Mouse (Mus musculus): ENCODE results near the gene Platr17. TPM values are rescaled to one million over a fixed set of nuclear protein-coding genes. Genes with fewer than 3 reads are reported as not detected.
"Not testable (repeated sequence)": the region's sequence is repeated elsewhere in the genome, so short reads cannot be mapped to it uniquely, and the experiment has no call there.

Gene Platr17
- total RNA-seq, 4 experiments from 2014 or later, result not detected

DNA sequence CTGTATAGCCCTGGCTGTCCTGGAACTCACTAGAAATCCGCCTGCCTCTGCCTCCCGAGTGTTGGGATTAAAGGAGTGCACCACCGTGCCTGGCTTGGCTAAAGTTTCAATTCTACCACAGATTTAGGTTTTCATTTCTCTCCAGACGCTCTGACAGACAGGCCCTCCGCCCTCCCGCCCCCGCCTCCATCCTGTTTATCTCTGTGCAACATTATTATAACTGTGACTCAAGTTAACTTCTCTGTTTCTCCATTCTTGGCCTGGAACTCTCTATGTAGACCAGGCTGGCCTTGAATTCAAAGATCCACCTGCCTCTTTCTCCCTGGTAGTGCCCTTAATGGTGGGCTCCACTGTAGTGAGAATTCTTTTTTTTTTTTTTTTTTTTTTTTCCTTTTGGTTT, 2.4 kb upstream of the Platr17 start:
- DNase-seq (ENCODE audit: low spot score in 2 of 2), result no peak

GRCm38 (mm10) chr17:33903911-33904651, 854 bp upstream of the Platr17 start:
- not testable (repeated sequence) for DNase-seq (ENCODE audit: low spot score in 2 of 2)

- DNase-seq (ENCODE audit: low spot score in 2 of 2), result no peak
Measured at GRCm38 (mm10) chr17:33908331-33909076, 3.6 kb downstream of the Platr17 start.

GRCm38 (mm10) chr17:33909077-33909868, 4.3 kb downstream of the Platr17 start, which contains the start of gene Daxx:
Daxx (plus strand) TSS chr17:33909414.
- DNase-seq (ENCODE audit: low spot score in 2 of 2), result peak; percentile 97 to 98

DNA sequence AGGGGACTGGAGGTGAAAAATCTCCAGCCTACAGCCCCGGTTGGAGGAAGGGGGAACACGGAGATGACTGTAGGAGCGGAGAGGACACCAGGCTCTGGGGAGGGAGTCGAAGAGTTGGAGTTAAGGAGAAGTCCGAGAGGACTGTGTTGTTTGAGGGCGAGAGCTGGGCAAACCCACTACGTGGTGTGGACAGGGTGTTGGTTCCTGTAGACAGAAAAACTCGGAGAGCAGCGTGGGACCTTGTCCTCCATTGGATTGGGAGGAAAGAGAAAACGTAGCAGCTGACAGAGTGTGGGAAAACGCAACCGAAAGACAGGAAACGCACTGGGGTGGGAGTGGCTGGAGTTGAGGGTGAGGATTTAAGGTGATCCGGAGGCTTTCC, 4.9 kb downstream of the Platr17 start:
- no peak for DNase-seq (ENCODE audit: low spot score in 2 of 2)

DNA sequence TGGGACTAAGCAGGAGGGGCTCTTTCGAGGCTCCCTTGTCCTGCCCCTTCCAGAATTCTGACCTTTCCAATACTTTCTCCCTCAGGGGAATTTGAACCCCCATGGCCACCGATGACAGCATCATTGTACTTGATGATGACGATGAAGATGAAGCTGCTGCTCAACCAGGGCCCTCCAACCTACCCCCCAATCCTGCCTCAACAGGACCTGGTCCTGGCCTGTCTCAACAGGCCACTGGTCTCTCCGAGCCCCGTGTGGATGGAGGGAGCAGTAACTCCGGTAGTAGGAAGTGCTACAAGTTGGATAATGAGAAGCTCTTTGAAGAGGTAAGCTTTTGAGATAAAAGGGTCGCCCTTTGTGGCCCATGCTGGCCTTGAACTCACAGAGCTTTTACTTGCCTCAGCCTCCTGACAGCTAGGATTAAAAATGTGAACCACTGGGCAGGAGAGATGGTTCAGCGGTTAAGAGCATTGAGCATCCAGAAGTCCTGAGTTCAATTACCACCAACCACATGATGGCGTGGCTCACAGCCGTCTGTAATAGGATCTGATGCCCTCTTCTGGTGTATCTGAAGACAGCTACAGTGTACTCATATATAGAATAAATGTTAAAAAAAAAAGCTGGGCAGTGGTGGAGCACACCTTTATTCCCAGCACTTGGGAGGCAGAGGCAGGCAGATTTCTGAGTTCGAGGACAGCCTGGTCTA, 5.6 kb downstream of the Platr17 start:
- DNase-seq (ENCODE audit: low spot score in 2 of 2), result no peak

DNA sequence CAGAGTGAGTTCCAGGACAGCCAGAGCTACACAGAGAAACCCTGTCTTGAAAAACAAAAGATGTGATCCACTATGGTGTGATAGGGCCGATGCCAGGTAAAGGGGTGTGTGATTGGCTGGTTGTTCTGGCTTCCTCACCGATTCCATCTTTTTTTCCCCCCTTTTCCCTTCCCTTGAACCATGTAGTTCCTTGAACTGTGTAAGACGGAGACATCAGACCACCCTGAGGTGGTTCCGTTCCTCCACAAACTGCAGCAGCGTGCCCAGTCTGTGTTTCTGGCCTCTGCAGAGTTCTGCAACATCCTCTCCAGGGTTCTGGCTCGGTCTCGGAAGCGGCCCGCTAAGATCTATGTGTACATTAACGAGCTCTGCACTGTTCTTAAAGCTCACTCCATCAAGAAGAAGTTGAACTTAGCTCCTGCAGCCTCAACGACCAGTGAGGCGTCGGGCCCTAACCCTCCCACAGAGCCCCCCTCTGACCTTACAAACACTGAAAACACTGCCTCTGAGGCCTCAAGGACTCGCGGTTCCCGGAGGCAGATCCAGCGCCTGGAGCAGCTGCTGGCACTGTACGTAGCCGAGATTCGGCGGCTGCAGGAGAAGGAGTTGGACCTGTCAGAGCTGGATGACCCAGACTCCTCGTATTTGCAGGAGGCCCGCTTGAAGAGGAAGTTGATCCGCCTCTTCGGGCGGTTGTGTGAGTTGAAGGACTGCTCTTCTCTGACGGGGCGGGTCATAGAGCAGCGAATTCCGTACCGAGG, 6.3 kb downstream of the Platr17 start:
- no peak for DNase-seq (ENCODE audit: low spot score in 2 of 2)

DNA sequence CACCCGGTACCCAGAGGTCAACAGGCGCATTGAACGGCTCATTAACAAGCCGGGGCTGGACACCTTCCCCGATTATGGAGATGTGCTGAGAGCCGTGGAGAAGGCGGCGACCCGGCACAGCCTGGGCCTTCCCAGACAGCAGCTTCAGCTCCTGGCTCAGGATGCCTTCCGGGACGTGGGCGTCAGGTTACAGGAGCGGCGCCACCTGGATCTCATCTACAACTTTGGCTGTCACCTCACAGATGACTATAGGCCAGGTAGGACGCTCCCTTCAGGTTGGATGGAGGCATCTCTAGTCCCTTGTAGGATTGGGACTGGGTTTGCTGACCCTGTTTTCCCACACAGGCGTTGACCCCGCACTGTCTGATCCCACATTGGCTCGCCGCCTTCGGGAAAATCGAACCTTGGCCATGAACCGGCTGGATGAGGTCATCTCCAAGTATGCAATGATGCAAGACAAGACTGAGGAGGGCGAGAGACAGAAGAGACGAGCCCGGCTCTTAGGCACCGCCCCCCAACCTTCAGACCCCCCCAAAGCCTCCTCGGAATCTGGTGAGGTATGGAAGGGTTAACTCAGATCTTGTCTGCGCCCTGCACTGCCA, 7.0 kb downstream of the Platr17 start:
- no peak for DNase-seq (ENCODE audit: low spot score in 2 of 2)

GRCm38 (mm10) chr17:33913264-33913663, 8.3 kb downstream of the Platr17 start:
- DNase-seq (ENCODE audit: low spot score in 2 of 2), result no peak

GRCm38 (mm10) chr17:33913905-33914304, 9.0 kb downstream of the Platr17 start:
- DNase-seq (ENCODE audit: low spot score in 2 of 2), result no peak

DNA sequence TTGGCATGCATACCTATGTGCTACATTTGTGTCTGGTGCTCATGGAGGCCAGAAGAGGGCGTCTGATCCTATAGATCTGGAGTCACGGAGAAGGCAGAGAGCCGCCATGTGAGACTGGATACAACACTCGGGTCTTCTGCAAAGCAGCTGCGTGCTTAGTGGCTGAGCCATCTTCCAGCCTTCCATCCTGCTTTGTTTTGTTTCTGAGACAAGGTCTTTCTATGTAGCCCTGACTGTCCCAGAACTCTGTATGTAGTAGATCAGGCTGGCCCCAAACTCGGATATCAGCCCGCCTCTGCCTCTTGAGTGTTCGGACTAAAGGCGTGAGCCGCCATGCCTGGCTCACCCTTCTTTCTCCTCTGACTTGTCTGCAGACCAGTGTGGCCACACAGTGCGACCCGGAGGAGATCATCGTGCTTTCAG, 10.0 kb downstream of the Platr17 start:
- DNase-seq (ENCODE audit: low spot score in 2 of 2), result no peak

GRCm38 (mm10) chr17:33915671-33916250, 10.8 kb downstream of the Platr17 start, which contains the start of the genes Tapbp and Zbtb22:
Tapbp (plus strand) TSS chr17:33915899.
Zbtb22 (plus strand) TSS chr17:33915904.
- DNase-seq (ENCODE audit: low spot score in 2 of 2), result peak; percentile 92 to 95

- no peak for DNase-seq (ENCODE audit: low spot score in 2 of 2)
Measured at GRCm38 (mm10) chr17:33916294-33916693, 11.4 kb downstream of the Platr17 start.

GRCm38 (mm10) chr17:33916847-33917655, 12.1 kb downstream of the Platr17 start:
- DNase-seq (ENCODE audit: low spot score in 2 of 2), result no peak

- no peak for DNase-seq (ENCODE audit: low spot score in 2 of 2)
Measured at GRCm38 (mm10) chr17:33917656-33918292, 12.8 kb downstream of the Platr17 start.

- peak in 1 of 2 experiments; percentile 48 for DNase-seq (ENCODE audit: low spot score in 2 of 2)
Measured at GRCm38 (mm10) chr17:33918293-33919203, 13.6 kb downstream of the Platr17 start.

Data from gastrocnemius, adult 8-10 months (tissue).